Mouse (Mus musculus): Measurements from ENCODE around the gene Sh3pxd2b. TPM values are rescaled to one million over a fixed set of nuclear protein-coding genes. Genes with fewer than 3 reads are reported as not detected.
"Not testable (repeated sequence)": the region's sequence is repeated elsewhere in the genome, so short reads cannot be mapped to it uniquely, and the experiment has no call there.

Sh3pxd2b gene
- not detected in 2 replicates for polyA plus RNA-seq (2012; ENCODE audit: insufficient read depth, insufficient read length, low replicate concordance, missing spikeins)

- 2% methylated on average over 77 of the region's 86 CpGs for WGBS
- TF ChIP-seq POLR2A (IDR thresholded peaks at IDR 0.05; ENCODE audit: insufficient read depth, low read depth, low read length) = peak; percentile 38
- TF ChIP-seq CTCF (IDR thresholded peaks at IDR 0.05; ENCODE audit: insufficient read depth, low read depth, low read length) = no peak
- peak within 1 kb of the TSS; percentile 70 for H3K4me3 ChIP-seq (ENCODE audit: insufficient read depth, low read depth, low read length)
- H3K27ac ChIP-seq (ENCODE audit: insufficient read depth, low read depth, low read length) = peak within 1 kb of the TSS; percentile 2; the same call in 1 of the 2 replicates
- peaks cover 17% of the 10 kb centered on the region for H3K4me1 ChIP-seq (ENCODE audit: control insufficient read depth, insufficient read depth, low read length)
Measured at GRCm38 (mm10) chr11:32347607-32348432, at the start of gene Sh3pxd2b. Gene Sh3pxd2b (plus strand): TSS chr11:32347820.

GRCm38 (mm10) chr11:32297866-32298531 lies 49.6 kb upstream of the Sh3pxd2b start:
- no peak for TF ChIP-seq CTCF (IDR thresholded peaks at IDR 0.05; ENCODE audit: insufficient read depth, low read depth, low read length)
- TF ChIP-seq POLR2A (IDR thresholded peaks at IDR 0.05; ENCODE audit: insufficient read depth, low read depth, low read length) = no peak
- Histone ChIP-seq H3K27ac (ENCODE audit: insufficient read depth, low read depth, low read length) (no peak overlapping the region), H3K4me3 (ENCODE audit: insufficient read depth, low read depth, low read length) (no peak overlapping the region), H3K4me1 (ENCODE audit: control insufficient read depth, insufficient read depth, low read length) (peaks cover 7% of the 10 kb centered on the region)
- 100% methylated on average over 1 of the region's 1 CpGs for WGBS

DNA sequence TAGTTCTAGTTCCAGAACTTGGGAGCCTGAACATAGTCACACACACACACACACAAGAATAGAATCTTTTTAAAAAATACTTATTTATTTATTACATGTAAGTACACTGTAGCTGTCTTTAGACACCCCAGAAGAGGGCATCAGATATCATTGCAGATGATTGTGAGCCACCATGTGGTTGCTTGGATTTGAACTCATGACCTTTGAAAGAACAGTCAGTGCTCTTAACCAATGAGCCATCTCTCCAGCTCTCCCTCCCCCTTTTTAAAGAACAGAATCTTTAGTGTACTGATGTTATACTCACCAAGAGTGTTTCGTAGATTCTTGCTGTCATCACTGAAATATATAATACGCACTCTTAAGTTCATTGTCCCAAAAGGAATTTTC lies 49.1 kb upstream of the Sh3pxd2b start:
- Histone ChIP-seq H3K27ac (ENCODE audit: insufficient read depth, low read depth, low read length) (no peak overlapping the region), H3K4me3 (ENCODE audit: insufficient read depth, low read depth, low read length) (no peak overlapping the region), H3K4me1 (ENCODE audit: control insufficient read depth, insufficient read depth, low read length) (peaks cover 12% of the 10 kb centered on the region)
- WGBS = 98% methylated on average over 2 of the region's 2 CpGs
- no peak for TF ChIP-seq POLR2A (IDR thresholded peaks at IDR 0.05; ENCODE audit: insufficient read depth, low read depth, low read length)
- no peak for TF ChIP-seq CTCF (IDR thresholded peaks at IDR 0.05; ENCODE audit: insufficient read depth, low read depth, low read length)

GRCm38 (mm10) chr11:32299865-32300264 lies 47.8 kb upstream of the Sh3pxd2b start, which contains the start of gene Hbq1a:
Gene Hbq1a (plus strand): TSS chr11:32300069.
- WGBS = 4% methylated on average over 16 of the region's 16 CpGs
- not testable (repeated sequence) for H3K27ac ChIP-seq (ENCODE audit: insufficient read depth, low read depth, low read length)
- 0 out of 2 replicates have a peak within 1 kb of the TSS, but pooled peaks have one; percentile 13 for H3K4me3 ChIP-seq (ENCODE audit: insufficient read depth, low read depth, low read length)
- peaks cover 15% of the 10 kb centered on the region for H3K4me1 ChIP-seq (ENCODE audit: control insufficient read depth, insufficient read depth, low read length)
- TF ChIP-seq CTCF (IDR thresholded peaks at IDR 0.05; ENCODE audit: insufficient read depth, low read depth, low read length) = peak; percentile 66; the same call in 1 of the 2 replicates

DNA sequence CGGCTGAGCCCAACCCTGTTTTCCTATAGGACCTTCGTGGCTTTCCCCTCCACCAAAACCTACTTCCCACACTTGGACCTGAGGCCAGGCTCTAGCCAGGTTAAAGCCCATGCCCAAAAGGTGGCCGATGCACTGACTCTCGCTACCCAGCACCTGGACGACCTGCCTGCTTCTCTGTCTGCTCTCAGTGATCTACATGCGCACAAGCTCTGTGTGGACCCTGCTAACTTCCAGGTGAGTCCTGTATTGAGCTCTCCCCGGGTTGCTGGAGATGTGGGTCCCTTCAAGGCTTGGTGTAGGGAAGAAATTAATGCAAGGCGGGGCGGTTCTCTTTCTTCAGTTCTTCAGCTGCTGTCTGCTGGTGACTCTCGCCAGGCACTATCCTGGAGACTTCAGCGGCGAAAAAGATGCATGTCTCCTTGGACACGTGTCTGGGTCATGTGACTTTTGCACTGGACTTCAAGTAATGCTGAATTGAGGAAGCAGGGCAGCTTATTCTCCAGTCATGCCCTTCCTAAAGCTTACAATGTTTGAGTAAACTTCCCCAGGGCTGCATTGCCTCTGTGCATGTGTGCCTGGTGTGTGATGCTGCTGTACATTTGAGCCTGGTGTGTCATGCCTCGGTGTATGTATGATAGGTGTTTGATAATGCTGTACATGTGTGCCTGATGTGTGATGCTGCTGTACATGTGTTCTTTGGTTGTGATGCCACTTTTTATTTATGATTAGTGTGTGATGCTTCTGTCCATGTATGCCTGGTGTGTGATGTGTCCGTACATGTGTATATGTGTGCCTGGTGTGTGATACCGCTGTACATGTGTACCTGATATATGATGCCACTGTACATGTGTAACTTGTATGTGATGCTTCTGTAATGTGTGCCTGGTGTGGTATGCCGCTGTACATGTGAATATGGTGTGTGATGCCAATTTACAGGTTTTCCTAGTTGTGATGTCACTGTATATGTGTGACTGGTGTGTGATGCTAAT lies 47.0 kb upstream of the Sh3pxd2b start:
- H3K4me3 ChIP-seq (ENCODE audit: insufficient read depth, low read depth, low read length) = 0 out of 2 replicates have a peak overlapping the region, but pooled peaks have one; percentile 13
- no peak for TF ChIP-seq POLR2A (IDR thresholded peaks at IDR 0.05; ENCODE audit: insufficient read depth, low read depth, low read length)
- TF ChIP-seq CTCF (IDR thresholded peaks at IDR 0.05; ENCODE audit: insufficient read depth, low read depth, low read length) = no peak
- WGBS = 51% methylated on average over 15 of the region's 17 CpGs

DNA sequence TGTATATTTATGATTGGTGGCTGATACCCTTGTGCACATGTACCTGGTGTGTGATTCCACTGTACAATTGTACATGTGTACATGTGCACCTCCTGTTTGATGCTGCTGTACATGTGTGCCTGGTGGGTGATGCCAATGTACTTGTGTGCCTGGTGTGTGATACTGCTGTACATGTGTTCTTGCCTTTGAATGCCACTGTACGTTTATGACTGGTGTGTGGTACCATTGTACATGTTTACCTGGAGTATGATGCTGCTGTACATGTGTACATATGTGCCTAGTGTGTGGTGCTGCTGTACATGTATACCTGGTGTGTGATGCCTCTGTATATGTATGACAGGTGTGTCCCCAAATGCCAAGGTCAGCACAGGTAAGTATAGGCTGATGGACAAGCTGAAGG lies 46.1 kb upstream of the Sh3pxd2b start:
- Histone ChIP-seq H3K4me3 (ENCODE audit: insufficient read depth, low read depth, low read length) (no peak overlapping the region), H3K4me1 (ENCODE audit: control insufficient read depth, insufficient read depth, low read length) (peaks cover 15% of the 10 kb centered on the region), H3K27ac (ENCODE audit: insufficient read depth, low read depth, low read length) (no peak overlapping the region)
- 98% methylated on average over 1 of the region's 1 CpGs for WGBS
- no peak for TF ChIP-seq POLR2A (IDR thresholded peaks at IDR 0.05; ENCODE audit: insufficient read depth, low read depth, low read length)
- no peak for TF ChIP-seq CTCF (IDR thresholded peaks at IDR 0.05; ENCODE audit: insufficient read depth, low read depth, low read length)

More for the DNA sequence above, 47.0 kb upstream of the Sh3pxd2b start:
- Histone ChIP-seq H3K27ac (ENCODE audit: insufficient read depth, low read depth, low read length) (no peak overlapping the region), H3K4me1 (ENCODE audit: control insufficient read depth, insufficient read depth, low read length) (peaks cover 15% of the 10 kb centered on the region)

DNA sequence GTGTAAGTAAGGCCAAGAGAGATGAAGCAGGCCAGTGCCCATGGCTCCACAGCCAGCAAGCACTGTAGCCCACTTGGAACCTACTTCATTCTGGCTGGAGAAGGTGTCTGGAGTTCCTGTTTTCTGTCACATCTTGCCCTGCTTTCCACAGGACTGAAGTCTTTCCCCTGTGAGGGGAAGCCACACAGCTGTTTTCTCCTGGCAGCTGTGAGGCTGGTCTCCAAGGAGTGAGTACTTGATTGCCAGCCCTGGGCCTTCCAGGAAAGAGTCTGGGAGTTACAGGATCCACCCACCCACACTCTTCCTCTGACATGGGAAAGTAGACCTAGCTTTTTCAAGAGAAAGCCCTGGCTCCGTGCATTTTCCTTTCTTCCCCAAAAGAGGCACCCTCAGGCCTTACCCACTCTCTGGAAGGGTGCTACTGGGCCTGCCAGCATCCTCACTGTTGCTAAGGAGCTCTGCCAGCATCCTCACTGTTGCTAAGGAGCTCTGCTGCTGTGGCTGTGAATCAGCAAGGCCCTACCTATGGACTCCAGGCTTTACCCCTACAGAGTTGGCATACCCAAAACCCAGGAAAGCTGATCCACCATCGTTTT lies 44.7 kb upstream of the Sh3pxd2b start:
- Histone ChIP-seq H3K4me1 (ENCODE audit: control insufficient read depth, insufficient read depth, low read length) (peaks cover 15% of the 10 kb centered on the region), H3K27ac (ENCODE audit: insufficient read depth, low read depth, low read length) (peak overlapping the region; percentile 71), H3K4me3 (ENCODE audit: insufficient read depth, low read depth, low read length) (no peak overlapping the region)
- TF ChIP-seq POLR2A (IDR thresholded peaks at IDR 0.05; ENCODE audit: insufficient read depth, low read depth, low read length) (no peak), CTCF (IDR thresholded peaks at IDR 0.05; ENCODE audit: insufficient read depth, low read depth, low read length) (no peak)
- 16% methylated on average over 2 of the region's 2 CpGs for WGBS

DNA sequence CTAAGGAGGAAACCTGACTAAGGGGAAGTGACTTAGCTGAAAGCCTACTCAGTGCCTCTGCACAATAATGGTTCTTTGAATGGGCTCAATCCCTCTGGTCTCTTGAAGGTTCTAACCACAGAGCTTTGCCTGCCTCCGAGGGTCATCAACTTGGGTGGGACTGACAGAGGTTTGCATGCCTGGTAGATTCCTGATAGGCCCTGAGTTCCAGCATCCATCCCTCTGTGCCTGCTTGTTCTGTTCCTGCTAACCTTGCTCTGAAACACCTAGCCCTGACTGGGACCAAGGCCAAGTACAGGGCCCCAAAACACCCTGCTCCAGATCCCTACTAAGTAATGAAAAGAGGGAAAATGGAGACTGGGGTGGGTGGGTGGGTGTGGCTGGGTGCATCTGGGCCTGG lies 44.2 kb upstream of the Sh3pxd2b start:
- Histone ChIP-seq H3K4me3 (ENCODE audit: insufficient read depth, low read depth, low read length) (no peak overlapping the region), H3K27ac (ENCODE audit: insufficient read depth, low read depth, low read length) (peak overlapping the region; percentile 71), H3K4me1 (ENCODE audit: control insufficient read depth, insufficient read depth, low read length) (peaks cover 15% of the 10 kb centered on the region)
- WGBS = 71% methylated on average over 1 of the region's 1 CpGs
- no peak for TF ChIP-seq POLR2A (IDR thresholded peaks at IDR 0.05; ENCODE audit: insufficient read depth, low read depth, low read length)
- no peak for TF ChIP-seq CTCF (IDR thresholded peaks at IDR 0.05; ENCODE audit: insufficient read depth, low read depth, low read length)
